Mouse (Mus musculus) erythroid progenitor cell, adult 5-6 weeks (primary cell): Measurements from ENCODE around the gene Lactb. TPM values are rescaled to one million over a fixed set of nuclear protein-coding genes. Genes with fewer than 3 reads are reported as not detected.
"Not testable (repeated sequence)": the region's sequence is repeated elsewhere in the genome, so short reads cannot be mapped to it uniquely, and the experiment has no call there.

Experiments used
- ATAC-seq: replicated peaks from 2 replicates; pipeline ENCODE4 v1.8.0; 2016; ENCODE audit warnings: moderate number of reproducible peaks, mild to moderate bottlenecking, moderate TSS enrichment, inconsistent platforms; ENCODE audit not compliant: poor library complexity, low FRiP score, severe bottlenecking
- total RNA-seq, 2 experiments: library from RNA; stranded (forward) in 1 of 2; stranded (reverse) in 1 of 2; fragments of 150-400 nt in 1 of 2; fragments of 186-747, 209-891 nt in 1 of 2; gene quantifications; 2 replicates each; pipeline versions ENCODE4 v1.2.3 to v1.2.4; 2015 to 2017; ENCODE audit warnings: low replicate concordance in 2 of 2

Lactb gene
- total RNA-seq, 2 experiments from 2014 or later = 8.8 to 12.5 TPM

DNA sequence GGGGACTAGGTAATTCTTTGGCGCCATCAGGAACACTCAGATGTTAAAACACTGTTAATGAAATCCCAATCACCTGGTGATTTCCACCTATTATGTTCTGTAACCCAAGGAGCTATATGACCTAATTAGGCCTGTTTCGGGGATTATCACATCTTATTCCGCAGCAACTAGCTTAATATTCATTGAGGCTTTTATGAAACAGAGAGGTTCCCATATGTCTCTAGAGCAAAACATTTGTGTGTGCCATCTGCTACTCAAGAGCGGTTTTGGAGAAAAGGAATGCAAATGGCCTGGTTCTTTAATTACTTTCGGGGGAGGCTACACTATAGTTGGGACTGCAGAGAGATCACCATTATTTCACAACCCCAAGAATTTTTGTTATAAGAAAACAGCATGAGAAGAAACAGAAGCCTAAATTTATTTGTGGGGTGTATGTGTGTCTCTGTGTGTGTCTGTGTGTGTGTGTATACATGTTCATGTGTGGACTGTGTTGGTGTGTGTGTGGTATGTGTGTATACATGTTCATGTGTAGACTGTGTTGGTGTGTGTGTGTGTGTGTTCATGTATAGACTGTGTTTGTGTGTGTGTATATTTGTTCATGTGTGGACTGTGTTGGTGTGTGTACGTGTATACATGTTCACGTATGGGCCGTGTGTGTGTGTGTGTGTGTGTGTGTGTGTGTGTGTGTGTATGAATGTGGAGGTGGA, 47.4 kb downstream of the Lactb start:
- no peak for ATAC-seq

DNA sequence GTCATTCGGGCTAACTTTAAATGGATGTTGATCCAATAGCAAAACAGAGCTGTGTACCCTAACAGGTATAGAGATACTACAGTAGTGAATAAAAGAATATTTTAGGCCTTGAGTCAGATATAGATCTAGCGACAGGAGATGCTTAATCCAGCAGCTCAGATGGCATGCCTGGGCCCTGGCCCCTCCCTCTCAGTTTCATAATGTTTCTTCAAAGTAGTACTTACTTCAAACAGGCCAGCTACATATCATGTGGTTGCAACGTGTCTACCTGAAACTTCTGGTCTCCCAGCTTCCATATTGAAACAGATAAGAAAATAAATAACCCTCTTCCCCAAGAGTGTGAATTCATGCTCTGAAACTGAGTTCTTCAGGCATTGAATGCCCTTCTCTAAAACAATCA, 49.4 kb downstream of the Lactb start:
- no peak for ATAC-seq

DNA sequence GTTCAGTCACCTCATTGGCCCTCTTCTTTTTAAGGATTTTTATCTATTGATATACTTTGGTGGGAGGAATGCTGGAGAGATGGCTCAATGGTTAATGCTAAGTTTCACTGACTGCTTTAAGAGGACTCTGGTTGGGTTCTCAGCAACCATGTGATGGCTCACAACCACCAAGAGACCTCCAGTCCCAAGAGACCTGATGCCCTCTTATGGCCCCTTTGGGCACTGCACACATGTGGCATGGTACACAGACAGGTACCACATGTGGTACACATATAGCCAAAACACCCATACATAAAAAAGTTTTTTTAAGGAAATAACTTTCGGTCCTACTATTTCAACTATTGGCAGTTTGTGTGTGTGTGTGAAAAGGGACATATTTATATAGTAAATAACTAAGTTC, 53.2 kb downstream of the Lactb start:
- no peak for ATAC-seq

DNA sequence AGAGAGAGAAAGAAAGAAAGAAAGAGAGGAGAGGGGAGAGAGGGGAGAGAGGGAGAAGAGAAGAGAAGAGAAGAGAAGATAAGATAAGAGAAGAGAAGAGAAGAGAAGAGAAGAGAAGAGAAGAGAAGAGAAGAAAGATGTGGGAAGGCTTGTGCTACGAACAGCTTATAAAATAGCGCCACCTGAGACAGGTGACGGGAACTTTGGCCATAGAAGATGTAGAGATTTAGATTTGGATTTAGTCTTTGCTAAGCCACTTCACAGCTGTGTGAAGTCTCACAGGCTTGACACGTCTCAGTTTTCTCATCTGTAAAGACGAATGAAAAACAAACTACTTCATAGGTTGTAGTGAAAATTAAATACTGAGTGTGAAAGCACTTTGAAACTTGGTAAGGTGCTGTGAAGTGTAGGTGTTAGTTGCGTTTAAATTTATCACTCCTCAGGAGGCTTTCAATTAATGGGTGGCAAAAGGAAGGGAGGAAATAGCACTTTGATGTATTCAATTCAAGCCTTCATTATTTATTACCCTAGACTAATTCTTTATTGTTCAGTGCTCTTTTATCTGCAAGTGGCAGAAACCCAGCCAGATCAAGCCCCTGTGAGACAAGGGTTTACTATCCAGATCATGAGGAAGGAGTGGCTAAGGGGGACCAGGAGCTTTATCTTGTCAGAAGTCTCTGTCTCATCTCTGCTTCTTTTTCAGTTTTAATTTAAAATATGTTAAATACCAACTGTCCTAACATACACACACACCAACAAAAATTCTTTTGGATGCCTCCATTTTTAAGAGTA, 54.6 kb downstream of the Lactb start:
- no peak for ATAC-seq

DNA sequence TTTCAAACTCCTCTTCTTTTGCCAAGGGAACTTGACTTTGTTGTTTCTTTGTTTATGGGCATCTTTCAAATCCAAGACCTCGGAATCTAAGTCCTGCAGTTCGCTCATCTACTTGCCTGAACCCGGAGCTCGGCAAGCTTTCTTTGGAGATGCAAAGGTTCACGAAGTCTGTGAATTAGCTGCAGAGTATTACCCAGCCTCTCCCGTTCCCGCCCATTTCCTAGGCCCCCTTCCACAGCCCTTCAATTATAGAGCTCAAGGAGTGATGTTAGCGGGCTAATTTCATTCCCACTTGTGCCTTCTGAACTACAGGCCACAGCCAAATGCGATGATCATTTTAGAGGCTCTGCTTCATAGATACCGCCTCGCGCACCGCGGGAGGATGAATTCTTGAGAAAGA, 55.3 kb downstream of the Lactb start:
- 0 out of 2 replicates have a peak, but pooled peaks have one; percentile 8 for ATAC-seq

DNA sequence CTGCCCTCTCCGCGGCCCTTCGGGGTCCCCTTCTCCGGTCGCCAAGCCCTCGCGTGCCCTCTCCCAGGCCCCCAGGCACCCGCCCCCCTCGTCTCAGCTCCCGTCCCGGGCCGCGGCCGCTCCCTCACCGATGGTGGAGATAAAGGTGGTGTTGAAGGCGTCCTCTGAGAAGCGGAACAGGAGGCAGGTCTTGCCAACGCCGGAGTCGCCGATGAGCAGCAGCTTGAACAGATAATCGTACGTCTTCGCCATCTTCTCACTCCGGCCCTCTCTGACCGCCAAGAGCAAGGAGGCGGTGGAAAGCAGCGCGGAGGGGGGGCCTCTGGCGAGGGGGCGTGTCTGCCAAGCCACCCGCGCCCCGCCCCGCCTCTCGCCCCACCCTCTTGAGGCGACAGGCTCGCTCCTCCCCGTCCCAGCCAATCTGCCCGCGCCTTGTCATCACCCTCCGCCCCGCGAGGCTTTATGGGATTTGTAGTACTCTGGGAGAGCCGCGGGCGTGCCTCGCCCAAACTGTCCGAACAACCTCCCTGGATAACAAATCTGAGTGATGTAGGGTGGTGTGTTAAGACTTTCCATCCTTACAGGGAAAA, 55.8 kb downstream of the Lactb start, which contains the start of gene Rab8b:
Rab8b (minus strand) TSS at position 306 of the 590 bp plus-strand sequence.
- ATAC-seq = peak; percentile 84

DNA sequence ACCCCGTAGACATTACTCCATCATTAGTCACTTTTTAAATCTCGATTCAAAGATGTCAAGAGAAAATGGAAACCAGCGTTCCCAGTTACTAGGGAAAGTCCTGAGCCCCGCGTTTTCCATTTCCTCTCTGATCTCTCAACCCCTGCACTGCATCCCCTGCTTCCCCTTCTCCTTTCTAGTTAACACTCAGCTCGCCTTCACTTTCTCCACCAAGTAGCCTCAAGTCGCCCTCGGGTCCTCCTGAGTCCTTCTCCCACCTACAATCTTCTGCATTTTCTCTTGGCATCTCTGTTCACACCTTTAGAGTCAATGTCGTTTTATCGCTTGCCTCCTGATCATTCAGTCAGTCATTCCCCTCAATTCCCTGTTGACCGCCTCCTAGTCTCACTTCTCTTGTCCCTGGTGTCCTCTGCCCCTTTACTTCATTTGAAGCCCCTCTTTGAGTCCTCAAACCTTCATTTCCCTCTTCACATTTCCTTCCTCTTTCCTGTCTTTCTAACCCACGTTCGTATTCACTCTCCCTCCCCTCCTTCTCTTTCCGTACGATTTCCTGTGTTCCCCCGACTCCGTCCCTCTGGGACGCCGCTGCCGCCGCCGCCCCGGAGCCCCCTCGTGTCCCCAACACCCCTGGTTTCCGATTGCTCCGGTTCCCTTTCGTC, 56.5 kb downstream of the Lactb start:
- ATAC-seq = no peak

DNA sequence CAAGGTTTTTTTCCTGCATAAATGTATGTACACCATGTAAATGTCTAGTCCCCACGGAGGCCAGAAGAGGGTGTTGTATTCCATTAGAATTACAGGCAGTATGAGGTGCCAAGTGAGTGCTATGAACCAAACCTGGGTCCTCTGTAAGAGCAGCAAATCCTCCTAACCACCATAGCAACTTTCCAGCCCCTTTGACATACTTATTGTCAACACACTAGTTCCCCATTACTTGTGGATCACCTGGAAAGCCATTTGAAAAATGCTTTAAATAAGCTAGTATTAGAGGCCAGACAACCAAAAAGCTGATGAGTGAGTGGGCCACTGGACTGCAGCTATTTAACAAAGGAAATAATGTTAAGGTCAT, 57.4 kb downstream of the Lactb start:
- ATAC-seq = no peak

DNA sequence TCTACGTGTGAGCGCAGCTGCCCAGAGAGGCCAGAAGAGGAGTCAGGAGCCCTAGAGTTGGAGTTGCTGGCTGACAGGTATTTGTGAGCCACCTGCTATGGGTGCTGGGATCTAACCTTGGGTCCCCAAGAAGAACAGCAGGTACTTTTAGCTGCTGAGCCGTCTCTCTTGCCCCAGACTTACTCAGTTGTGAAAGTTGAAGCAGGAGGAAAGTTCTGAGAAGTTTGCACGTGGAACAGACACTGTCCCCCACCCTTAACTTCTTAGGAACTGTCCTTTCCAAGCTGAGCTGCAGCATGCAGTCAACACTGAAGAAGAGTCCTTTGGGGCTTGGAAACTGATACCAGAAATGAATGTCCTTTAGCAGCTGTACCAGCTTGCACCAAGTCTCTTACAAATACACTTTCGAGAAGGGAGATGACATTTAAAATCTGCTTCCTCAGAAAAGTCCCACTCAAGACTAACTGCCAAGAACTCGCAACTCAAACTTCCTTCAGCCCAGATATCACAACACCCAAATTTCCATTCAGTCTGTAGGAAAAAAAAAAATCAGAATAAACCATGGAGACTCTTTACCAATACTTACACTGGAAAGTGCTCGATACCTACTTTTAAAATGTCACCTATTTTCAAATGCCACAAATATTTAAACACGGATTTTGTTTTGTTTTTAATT, 57.9 kb downstream of the Lactb start:
- ATAC-seq = no peak

DNA sequence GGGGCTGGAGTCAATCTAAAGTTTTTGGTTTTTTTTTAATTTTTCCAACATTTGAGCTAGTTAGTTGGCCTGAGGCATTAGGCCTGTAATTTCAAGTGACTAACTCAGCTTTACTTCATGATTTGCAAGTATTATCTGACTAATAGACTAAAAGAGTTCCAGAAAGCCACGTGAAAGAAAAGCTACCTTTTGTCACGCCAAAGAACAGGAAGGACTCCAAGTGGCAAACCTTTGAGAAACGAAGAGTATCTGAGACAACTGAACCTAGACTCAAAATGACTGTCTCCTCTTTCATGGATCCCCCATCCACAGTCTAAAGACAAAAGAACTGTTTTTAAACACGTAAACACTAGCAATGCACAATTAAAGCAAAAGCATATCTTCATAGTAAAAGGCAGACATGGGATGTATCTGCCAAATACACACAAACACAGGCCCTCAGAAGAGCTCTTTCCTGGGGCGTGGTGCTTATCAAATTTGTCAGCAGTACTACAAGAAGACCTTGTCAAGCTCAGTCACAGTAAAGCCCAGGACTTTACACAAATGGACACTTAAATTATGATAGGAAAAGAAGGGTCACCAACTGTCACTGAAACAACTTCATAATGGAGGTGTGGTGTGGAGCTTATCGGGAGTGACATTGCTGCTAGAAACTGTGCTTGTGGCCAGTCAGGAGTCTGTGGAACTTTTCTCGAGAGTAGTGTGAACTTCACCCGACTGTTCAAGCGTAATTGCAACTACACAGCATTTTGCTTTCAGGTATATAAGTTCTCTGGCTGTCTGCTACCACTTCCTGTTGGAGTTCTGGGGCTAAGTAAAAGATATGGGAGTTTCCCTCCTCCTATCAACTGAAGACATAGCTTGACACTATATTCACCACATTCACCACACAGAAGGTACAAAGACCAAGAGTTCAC, 59.2 kb downstream of the Lactb start:
- ATAC-seq = peak; percentile 61

DNA sequence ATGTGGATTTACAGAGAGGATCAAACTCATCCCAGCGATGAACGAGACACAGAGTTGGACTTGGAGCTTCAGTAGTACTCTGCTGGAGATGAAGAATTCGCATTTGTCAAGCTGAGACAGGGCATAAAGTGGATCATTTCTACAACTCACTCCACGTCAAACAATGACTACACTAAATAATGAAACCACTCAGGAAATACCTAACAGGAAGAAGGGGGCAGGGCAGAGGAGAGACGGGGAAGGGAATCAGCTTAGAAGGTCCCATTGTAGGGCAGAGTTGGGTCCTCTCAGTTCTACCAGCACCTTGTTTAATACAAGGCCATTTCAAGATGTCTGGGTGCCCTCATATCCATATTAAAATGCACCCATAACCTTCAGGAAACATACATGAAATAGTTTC, 59.9 kb downstream of the Lactb start:
- no peak for ATAC-seq

DNA sequence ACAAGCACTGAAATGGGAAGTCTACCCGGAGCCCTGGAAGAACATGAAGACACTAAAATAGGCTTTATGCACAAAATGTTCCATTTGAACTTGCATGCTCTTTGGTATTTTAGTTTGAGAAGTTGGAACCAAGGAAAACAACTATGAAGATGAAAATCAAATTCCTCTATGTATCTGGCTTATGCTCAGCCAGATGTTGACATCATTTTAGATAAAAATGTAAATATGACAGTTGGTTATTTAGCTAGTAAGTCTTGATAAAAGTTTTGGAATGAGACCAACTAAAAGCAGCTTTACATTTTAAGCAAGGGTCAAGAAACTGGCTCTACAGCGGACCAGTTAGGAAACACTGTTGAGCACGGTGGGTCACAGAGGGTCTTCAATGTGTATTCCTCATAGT, 60.7 kb downstream of the Lactb start:
- no peak for ATAC-seq

DNA sequence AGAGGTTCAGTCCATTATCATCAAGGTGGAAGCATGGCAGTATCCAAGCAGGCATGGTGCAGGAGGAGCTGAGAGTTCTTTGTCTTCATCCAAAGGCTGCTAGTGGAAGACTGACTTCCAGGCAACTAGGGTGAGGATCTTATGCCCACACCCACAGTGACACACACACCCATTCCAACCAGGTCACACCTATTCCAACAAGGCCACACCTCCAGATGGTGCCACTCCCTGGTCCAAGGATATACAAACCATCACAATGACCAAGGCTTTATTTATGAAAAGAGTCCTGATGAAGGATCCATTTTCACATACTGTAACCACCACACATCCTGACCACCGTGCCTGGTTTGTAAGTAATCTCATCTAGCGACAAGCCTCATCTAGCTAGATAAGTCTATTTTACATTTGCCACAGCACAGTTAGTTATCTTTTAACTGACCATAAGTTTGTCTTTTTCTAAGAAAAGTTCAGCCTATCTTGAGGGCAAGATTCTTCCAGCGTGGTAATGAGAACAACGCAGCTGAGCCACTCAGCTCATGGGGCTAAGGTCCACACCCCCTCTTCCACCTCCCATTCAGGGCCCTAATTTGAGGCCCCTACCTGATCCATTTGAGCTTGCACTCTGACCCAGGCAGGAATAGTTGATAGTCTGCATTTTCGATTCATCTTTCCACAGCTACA, 61.9 kb downstream of the Lactb start:
- ATAC-seq = not testable (repeated sequence)

DNA sequence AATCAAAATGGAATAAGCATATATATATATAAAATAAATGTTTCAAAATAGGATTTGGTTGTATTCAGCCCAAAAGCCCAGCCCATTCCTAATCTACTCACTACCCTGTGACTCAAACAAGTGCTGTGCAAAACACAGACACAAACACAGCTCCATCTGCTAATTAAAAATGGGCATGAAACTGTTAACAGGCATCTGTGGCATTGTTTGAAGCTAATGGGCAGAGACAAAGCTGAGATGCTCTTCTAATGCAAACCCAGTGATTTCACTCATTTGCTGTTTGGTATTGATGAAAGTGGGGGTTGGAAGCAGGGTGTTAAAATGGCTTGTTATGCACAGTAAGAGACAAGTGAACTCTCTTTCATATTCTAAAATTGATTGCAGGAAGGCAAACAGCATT, 63.0 kb downstream of the Lactb start:
- no peak for ATAC-seq

DNA sequence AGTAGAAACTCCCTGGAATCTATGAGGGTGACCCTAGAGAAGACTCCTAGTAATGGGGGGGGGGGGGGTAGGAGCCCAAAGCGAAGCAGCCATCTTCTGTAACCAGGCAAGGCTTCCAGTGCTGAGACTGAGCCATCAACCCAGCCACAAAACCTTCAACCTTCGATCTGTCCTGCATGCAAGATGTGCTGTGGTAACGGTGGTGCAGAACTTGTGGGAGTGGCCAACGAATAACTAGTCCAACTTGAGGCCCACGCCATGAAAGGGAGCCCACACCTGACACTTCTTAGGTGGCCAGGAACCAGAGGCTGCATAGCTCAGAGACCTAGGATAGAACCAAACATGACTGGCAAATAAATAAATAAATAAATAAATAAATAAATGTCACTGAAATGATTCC, 64.6 kb downstream of the Lactb start:
- no peak for ATAC-seq

DNA sequence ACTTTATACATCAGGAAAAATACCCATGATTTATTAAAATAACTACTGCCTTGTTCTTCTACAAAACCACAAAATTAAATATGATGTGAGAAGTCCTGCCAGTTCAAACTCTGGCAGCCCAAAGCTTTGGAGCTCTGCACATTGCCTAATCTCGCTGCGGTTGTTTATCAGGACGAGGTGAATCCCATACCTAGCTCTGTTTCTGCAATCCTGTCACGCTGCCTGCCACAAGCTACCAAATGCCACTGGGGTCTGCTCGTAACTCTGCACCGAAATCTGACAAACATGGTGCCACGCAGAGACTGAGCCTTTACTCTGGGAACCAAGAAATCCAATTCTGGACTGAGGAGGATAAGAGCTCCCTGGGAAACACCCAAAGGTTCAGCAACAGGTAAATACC, 65.4 kb downstream of the Lactb start:
- ATAC-seq = no peak

DNA sequence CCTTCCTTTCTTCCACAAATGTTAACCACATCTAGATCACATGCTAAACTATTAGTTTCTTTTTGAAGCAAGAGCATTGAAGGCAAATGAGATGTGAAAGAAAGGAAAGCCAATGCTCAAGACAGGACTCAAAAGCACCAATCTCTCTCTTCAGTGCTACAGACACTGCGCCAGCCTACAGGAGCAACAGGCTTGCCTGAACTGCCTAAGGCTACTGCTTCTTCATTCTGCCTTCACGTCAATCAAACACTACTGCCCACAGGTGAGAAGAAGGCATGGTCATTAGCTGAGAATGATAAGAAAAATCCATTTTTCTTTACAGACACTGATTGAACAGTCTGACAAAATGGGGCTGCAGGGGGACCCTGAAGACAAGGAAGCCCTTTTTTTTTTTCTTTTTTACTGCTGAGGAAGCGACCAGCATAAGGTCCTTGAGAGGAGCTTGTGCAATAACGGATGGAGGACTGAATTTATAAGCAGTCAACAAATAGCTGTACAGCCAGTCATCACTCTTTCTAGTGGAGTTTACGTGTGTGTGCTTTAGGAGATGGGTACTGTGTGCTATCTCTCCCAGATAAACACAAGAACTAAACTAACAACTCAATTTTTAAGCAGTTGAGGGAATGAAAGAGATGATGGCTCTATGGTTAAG, 67.4 kb downstream of the Lactb start:
- no peak for ATAC-seq

DNA sequence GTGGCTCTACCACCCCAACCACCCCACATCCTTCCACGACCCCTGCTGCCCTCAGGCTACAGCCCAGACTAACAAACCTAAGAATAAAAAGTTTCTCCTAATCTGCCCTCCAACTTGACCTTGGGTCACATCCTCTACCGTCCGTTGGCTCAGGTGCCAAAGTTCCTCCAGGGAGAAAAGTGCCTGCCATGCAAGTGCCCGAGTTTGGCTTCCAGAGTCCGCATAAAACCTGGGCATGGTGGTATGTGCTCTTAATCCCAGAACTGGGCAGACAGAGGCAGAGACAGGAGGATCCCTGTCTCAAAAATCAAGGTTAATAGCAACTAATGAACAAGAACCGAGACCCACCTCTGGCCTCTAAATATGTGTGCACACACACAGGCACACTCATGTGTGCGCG, 68.2 kb downstream of the Lactb start:
- no peak for ATAC-seq
